Comparison of ENCODE assay signal across 10 mouse cellular contexts in genomic region chr5:137375627-137376026, GRCm38 (mm10). TPM values are rescaled to one million over a fixed set of nuclear protein-coding genes. Genes with fewer than 3 reads are reported as not detected.
DNase-seq lines count a peak whose midpoint lies in the region; ATAC-seq and TF ChIP-seq lines count a peak whose summit lies in the region.
"Had no signal": no experiment of that assay in that cellular context is flagged by ENCODE, and none has a peak within 500 bp of the region (broad histone marks: within the 10 kb centered on the region; RNA-seq: fewer than 3 reads in every experiment).

No protein-coding gene starts in this region.

- ATAC-seq in midbrain, postnatal 0 days (ENCODE audit: low FRiP score): no peak
- no peak for ATAC-seq in midbrain, embryonic 14.5 days (ENCODE audit: low FRiP score, low TSS enrichment)
- no peak for ATAC-seq in embryonic facial prominence, embryonic 15.5 days (ENCODE audit: insufficient number of reproducible peaks, low FRiP score, low TSS enrichment, low read depth)
- ATAC-seq in neural tube, embryonic 15.5 days (ENCODE audit: low FRiP score): no peak
- no peak for ATAC-seq in forebrain, embryonic 15.5 days (replicated peaks)

- H3K27ac ChIP-seq in midbrain, postnatal 0 days (ENCODE audit: low read depth, low read length): no peak overlapping the region
- H3K27ac ChIP-seq in midbrain, embryonic 14.5 days (replicated peaks; ENCODE audit: low read depth, low read length): no peak overlapping the region
- H3K27ac ChIP-seq in embryonic facial prominence, embryonic 15.5 days (replicated peaks): peak overlapping the region; percentile 60; the same call in 1 of the 2 replicates
- peak overlapping the region; percentile 8; the same call in 1 of the 2 replicates for H3K27ac ChIP-seq in neural tube, embryonic 15.5 days (replicated peaks)
- H3K27ac ChIP-seq in forebrain, embryonic 15.5 days (replicated peaks): no peak overlapping the region
- H3K27ac ChIP-seq: neural tube, embryonic 12.5 days had no signal

- H3K36me3 ChIP-seq in midbrain, postnatal 0 days (ENCODE audit: insufficient read depth, low read length): no peaks in the 10 kb centered on the region; the same call in 1 of the 2 replicates
- H3K36me3 ChIP-seq in midbrain, embryonic 14.5 days (ENCODE audit: control insufficient read depth, insufficient read depth, low read length): peaks cover 19% of the 10 kb centered on the region
- peaks cover 51% of the 10 kb centered on the region for H3K36me3 ChIP-seq in embryonic facial prominence, embryonic 15.5 days
- no peaks in the 10 kb centered on the region; the same call in none of the 2 replicates for H3K36me3 ChIP-seq in neural tube, embryonic 15.5 days
- peaks cover 17% of the 10 kb centered on the region for H3K36me3 ChIP-seq in forebrain, embryonic 15.5 days

- no peak for TF ChIP-seq CTCF in midbrain, postnatal 0 days (IDR thresholded peaks at IDR 0.05)

- H3K4me2 ChIP-seq in midbrain, postnatal 0 days (ENCODE audit: low read depth, low read length, poor library complexity, severe bottlenecking): no peak overlapping the region
- no peak overlapping the region for H3K4me2 ChIP-seq in midbrain, embryonic 14.5 days (ENCODE audit: low read length)
- H3K4me2 ChIP-seq in embryonic facial prominence, embryonic 15.5 days (replicated peaks): no peak overlapping the region
- H3K4me2 ChIP-seq in neural tube, embryonic 15.5 days: no peak overlapping the region
- H3K4me2 ChIP-seq in forebrain, embryonic 15.5 days (replicated peaks): no peak overlapping the region
- H3K4me2 ChIP-seq: neural tube, embryonic 12.5 days had no signal

- no peaks in the 10 kb centered on the region for H3K27me3 ChIP-seq in midbrain, postnatal 0 days (ENCODE audit: insufficient read depth, low read length)
- H3K27me3 ChIP-seq in midbrain, embryonic 14.5 days (ENCODE audit: control insufficient read depth, insufficient read depth, low read length): no peaks in the 10 kb centered on the region
- no peaks in the 10 kb centered on the region for H3K27me3 ChIP-seq in embryonic facial prominence, embryonic 15.5 days
- no peaks in the 10 kb centered on the region for H3K27me3 ChIP-seq in neural tube, embryonic 15.5 days (replicated peaks)
- no peaks in the 10 kb centered on the region for H3K27me3 ChIP-seq in forebrain, embryonic 15.5 days
- H3K27me3 ChIP-seq: neural tube, embryonic 12.5 days had no signal

- H3K9me3 ChIP-seq in midbrain, postnatal 0 days (ENCODE audit: low read length): no peaks in the 10 kb centered on the region
- H3K9me3 ChIP-seq in midbrain, embryonic 14.5 days (ENCODE audit: control insufficient read depth, low read length): no peaks in the 10 kb centered on the region
- H3K9me3 ChIP-seq in embryonic facial prominence, embryonic 15.5 days (replicated peaks): no peaks in the 10 kb centered on the region
- no peaks in the 10 kb centered on the region for H3K9me3 ChIP-seq in neural tube, embryonic 15.5 days (replicated peaks)
- H3K9me3 ChIP-seq in forebrain, embryonic 15.5 days: no peaks in the 10 kb centered on the region
- H3K9me3 ChIP-seq: neural tube, embryonic 12.5 days had no signal

- WGBS in midbrain, postnatal 0 days: 31% methylated on average over 2 of the region's 2 CpGs
- WGBS in midbrain, embryonic 14.5 days: 34% methylated on average over 2 of the region's 2 CpGs
- 27% methylated on average over 2 of the region's 2 CpGs for WGBS in embryonic facial prominence, embryonic 15.5 days
- 40% methylated on average over 2 of the region's 2 CpGs for WGBS in neural tube, embryonic 15.5 days
- WGBS in forebrain, embryonic 15.5 days: 55% methylated on average over 2 of the region's 2 CpGs

- H3K4me3 ChIP-seq in midbrain, postnatal 0 days (ENCODE audit: low read depth, low read length): no peak overlapping the region
- no peak overlapping the region for H3K4me3 ChIP-seq in midbrain, embryonic 14.5 days (replicated peaks; ENCODE audit: low read depth, low read length)
- no peak overlapping the region for H3K4me3 ChIP-seq in embryonic facial prominence, embryonic 15.5 days (replicated peaks)
- no peak overlapping the region for H3K4me3 ChIP-seq in neural tube, embryonic 15.5 days (replicated peaks)
- no peak overlapping the region for H3K4me3 ChIP-seq in forebrain, embryonic 15.5 days
- H3K4me3 ChIP-seq: neural tube, embryonic 12.5 days had no signal

- no peak overlapping the region for H3K9ac ChIP-seq in midbrain, postnatal 0 days (replicated peaks; ENCODE audit: low read length, poor library complexity, severe bottlenecking)
- no peak overlapping the region for H3K9ac ChIP-seq in midbrain, embryonic 14.5 days (replicated peaks; ENCODE audit: low read length)
- no peak overlapping the region for H3K9ac ChIP-seq in embryonic facial prominence, embryonic 15.5 days
- no peak overlapping the region for H3K9ac ChIP-seq in neural tube, embryonic 15.5 days (replicated peaks)
- no peak overlapping the region for H3K9ac ChIP-seq in forebrain, embryonic 15.5 days (replicated peaks)
- H3K9ac ChIP-seq: neural tube, embryonic 12.5 days had no signal

- no peaks in the 10 kb centered on the region for H3K4me1 ChIP-seq in midbrain, postnatal 0 days (ENCODE audit: insufficient read depth, low read length)
- H3K4me1 ChIP-seq in midbrain, embryonic 14.5 days (ENCODE audit: control insufficient read depth, insufficient read depth, low read length): no peaks in the 10 kb centered on the region
- H3K4me1 ChIP-seq in embryonic facial prominence, embryonic 15.5 days: peaks cover 28% of the 10 kb centered on the region
- H3K4me1 ChIP-seq in neural tube, embryonic 15.5 days: peaks cover 12% of the 10 kb centered on the region; the same call in 1 of the 2 replicates
- H3K4me1 ChIP-seq in forebrain, embryonic 15.5 days: no peaks in the 10 kb centered on the region
- H3K4me1 ChIP-seq: neural tube, embryonic 12.5 days had no signal

- DNase-seq in midbrain, postnatal 0 days (ENCODE audit: low spot score): peak; percentile 12
- DNase-seq in midbrain, embryonic 14.5 days: no peak
- peak; percentile 78 for DNase-seq in kidney, adult 9 months
- no peak for DNase-seq in right cerebral cortex, postnatal 25 days
- no peak for DNase-seq in cerebellum, postnatal 4 days (ENCODE audit: low spot score in 2 of 2)

RNA-seq across cellular contexts. Expression of gene Ephb4, which starts 25.7 kb away (rescaled TPM):
- total RNA-seq in midbrain, postnatal 0 days (2014; rRNA removed): 14.0 and 16.0 TPM in 2 replicates
- 4.7 and 4.9 TPM in 2 replicates for polyA plus RNA-seq in midbrain, postnatal 0 days (2015; fragmentation: Nextera tagmentation; extraction: Ambion mirVana)
- polyA plus RNA-seq in midbrain, embryonic 14.5 days (2014; fragmentation: Nextera tagmentation; extraction: Ambion mirVana): 3.4 and 8.5 TPM in 2 replicates
- polyA plus RNA-seq in embryonic facial prominence, embryonic 15.5 days (2015; fragmentation: Nextera tagmentation; extraction: Ambion mirVana): 60.2 and 66.1 TPM in 2 replicates
- 6.9 and 11.5 TPM in 2 replicates for polyA plus RNA-seq in neural tube, embryonic 15.5 days (2015; fragmentation: Nextera tagmentation; extraction: Ambion mirVana)
- 6.6 and 7.1 TPM in 2 replicates for polyA plus RNA-seq in forebrain, embryonic 15.5 days (2015; fragmentation: Nextera tagmentation; extraction: Ambion mirVana)
- total RNA-seq: granulocyte monocyte progenitor cell, adult 5-6 weeks had no signal

RNA-seq across cellular contexts. Expression of gene Slc12a9, which starts 42.2 kb away (rescaled TPM):
- total RNA-seq in midbrain, postnatal 0 days (2014; rRNA removed): 28.9 and 30.4 TPM in 2 replicates
- 27.0 and 27.8 TPM in 2 replicates for polyA plus RNA-seq in midbrain, postnatal 0 days (2015; fragmentation: Nextera tagmentation; extraction: Ambion mirVana)
- 17.1 and 18.6 TPM in 2 replicates for polyA plus RNA-seq in midbrain, embryonic 14.5 days (2014; fragmentation: Nextera tagmentation; extraction: Ambion mirVana)
- 14.8 and 16.3 TPM in 2 replicates for polyA plus RNA-seq in embryonic facial prominence, embryonic 15.5 days (2015; fragmentation: Nextera tagmentation; extraction: Ambion mirVana)
- polyA plus RNA-seq in neural tube, embryonic 15.5 days (2015; fragmentation: Nextera tagmentation; extraction: Ambion mirVana): 26.5 and 26.8 TPM in 2 replicates
- polyA plus RNA-seq in forebrain, embryonic 15.5 days (2015; fragmentation: Nextera tagmentation; extraction: Ambion mirVana): 20.1 and 23.1 TPM in 2 replicates

Comparison
In these comparisons a context has a peak if more than half of its experiments do, and no peak if none do; other contexts are left out.
1. DNase-seq: peak in midbrain, postnatal 0 days (single experiment) and kidney, adult 9 months (single experiment); none in midbrain, embryonic 14.5 days (single experiment), right cerebral cortex, postnatal 25 days (single experiment) and cerebellum, postnatal 4 days (0 of 2).
2. H3K27ac ChIP-seq: peak in embryonic facial prominence, embryonic 15.5 days (single experiment) and neural tube, embryonic 15.5 days (single experiment); none in midbrain, postnatal 0 days (single experiment), midbrain, embryonic 14.5 days (single experiment) and forebrain, embryonic 15.5 days (single experiment).